Mouse (Mus musculus): ENCODE measurements at regions not wholly inside any gene's neighbourhood (a gene's known extent, or its start where the extent isn't known, plus 50 kb on each side); places are given as distances from the start of the nearest gene placed in this dataset.
A peak's percentile ranks its signal among the peaks of the same experiment; 100 is the strongest.

DNA sequence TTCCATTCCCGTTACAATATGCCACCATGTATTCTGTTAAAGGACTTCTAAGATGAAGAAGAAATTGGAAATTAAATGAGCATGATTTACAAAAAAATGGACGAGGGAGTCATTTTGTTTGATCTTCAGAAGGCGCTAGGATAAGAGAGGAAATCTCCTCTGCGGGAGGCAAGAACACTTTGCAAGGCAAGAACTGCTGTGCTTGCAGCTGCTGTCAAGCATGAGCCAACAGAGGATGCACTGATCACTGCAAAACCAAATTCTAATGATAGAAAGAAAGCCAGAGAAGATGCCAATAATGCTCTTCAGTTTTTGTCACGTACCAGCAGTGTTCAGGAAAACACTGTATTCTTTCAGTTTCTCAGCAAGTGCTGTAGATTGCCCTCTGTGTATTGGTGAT lies 279.2 kb upstream of the Hs3st1 start:
- no peaks in the 10 kb centered on the region for H3K4me1 ChIP-seq (replicated peaks; ENCODE audit: control insufficient read depth, insufficient read depth, low read length)
- WGBS = 79% methylated on average over 5 of the region's 5 CpGs
- no peaks in the 10 kb centered on the region for H3K9me3 ChIP-seq (ENCODE audit: control insufficient read depth)
- no peaks in the 10 kb centered on the region for H3K27me3 ChIP-seq (replicated peaks; ENCODE audit: control insufficient read depth, insufficient read depth, low read length)
- H3K9ac ChIP-seq (ENCODE audit: low read depth, low read length) = no peak overlapping the region
- no peaks in the 10 kb centered on the region for H3K36me3 ChIP-seq (ENCODE audit: control insufficient read depth, insufficient read depth)
- no peak for ATAC-seq
- H3K27ac ChIP-seq (ENCODE audit: low read depth, low read length) = no peak overlapping the region
- TF ChIP-seq CTCF (IDR thresholded peaks at IDR 0.05; ENCODE audit: low read depth) = no peak
- no peak overlapping the region for H3K4me3 ChIP-seq (ENCODE audit: low read depth, low read length)
- no peak overlapping the region for H3K4me2 ChIP-seq (replicated peaks; ENCODE audit: low read depth)

- Histone ChIP-seq H3K4me1 (replicated peaks; ENCODE audit: control insufficient read depth, insufficient read depth, low read length) (no peaks in the 10 kb centered on the region), H3K4me3 (ENCODE audit: low read depth, low read length) (no peak overlapping the region), H3K36me3 (ENCODE audit: control insufficient read depth, insufficient read depth) (no peaks in the 10 kb centered on the region), H3K27ac (ENCODE audit: low read depth, low read length) (no peak overlapping the region), H3K4me2 (replicated peaks; ENCODE audit: low read depth) (no peak overlapping the region), H3K9me3 (ENCODE audit: control insufficient read depth) (no peaks in the 10 kb centered on the region), H3K27me3 (replicated peaks; ENCODE audit: control insufficient read depth, insufficient read depth, low read length) (no peaks in the 10 kb centered on the region), H3K9ac (ENCODE audit: low read depth, low read length) (no peak overlapping the region)
- no peak for TF ChIP-seq CTCF (IDR thresholded peaks at IDR 0.05; ENCODE audit: low read depth)
- 73% methylated on average over 2 of the region's 2 CpGs for WGBS
- ATAC-seq = no peak
Measured at GRCm38 (mm10) chr5:40033686-40034085, 278.4 kb upstream of the Hs3st1 start.

DNA sequence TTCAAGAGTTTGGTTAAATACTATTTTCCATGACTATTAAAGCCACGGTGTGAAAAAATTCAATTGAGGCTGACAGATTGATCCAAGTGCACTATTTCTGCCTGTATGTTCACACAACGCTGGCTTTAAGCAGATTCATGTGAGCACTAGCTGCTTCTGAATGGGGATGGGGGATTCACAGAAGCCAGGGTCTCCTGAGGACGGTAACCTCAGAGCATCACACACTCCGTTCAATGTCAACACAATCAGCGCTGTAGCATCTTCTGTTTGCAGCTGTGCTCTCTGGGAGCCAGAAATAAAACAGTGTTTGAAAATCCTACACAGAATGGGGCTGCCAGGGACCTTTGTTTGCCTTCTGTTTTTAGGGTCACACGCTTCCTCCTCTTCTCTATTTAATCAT lies 275.0 kb upstream of the Hs3st1 start:
- Histone ChIP-seq H3K9ac (ENCODE audit: low read depth, low read length) (no peak overlapping the region), H3K27ac (ENCODE audit: low read depth, low read length) (no peak overlapping the region), H3K4me1 (replicated peaks; ENCODE audit: control insufficient read depth, insufficient read depth, low read length) (no peaks in the 10 kb centered on the region), H3K9me3 (ENCODE audit: control insufficient read depth) (no peaks in the 10 kb centered on the region), H3K4me2 (replicated peaks; ENCODE audit: low read depth) (no peak overlapping the region), H3K4me3 (ENCODE audit: low read depth, low read length) (no peak overlapping the region), H3K36me3 (ENCODE audit: control insufficient read depth, insufficient read depth) (no peaks in the 10 kb centered on the region), H3K27me3 (replicated peaks; ENCODE audit: control insufficient read depth, insufficient read depth, low read length) (no peaks in the 10 kb centered on the region)
- 80% methylated on average over 6 of the region's 6 CpGs for WGBS
- no peak for TF ChIP-seq CTCF (IDR thresholded peaks at IDR 0.05; ENCODE audit: low read depth)
- no peak for ATAC-seq

DNA sequence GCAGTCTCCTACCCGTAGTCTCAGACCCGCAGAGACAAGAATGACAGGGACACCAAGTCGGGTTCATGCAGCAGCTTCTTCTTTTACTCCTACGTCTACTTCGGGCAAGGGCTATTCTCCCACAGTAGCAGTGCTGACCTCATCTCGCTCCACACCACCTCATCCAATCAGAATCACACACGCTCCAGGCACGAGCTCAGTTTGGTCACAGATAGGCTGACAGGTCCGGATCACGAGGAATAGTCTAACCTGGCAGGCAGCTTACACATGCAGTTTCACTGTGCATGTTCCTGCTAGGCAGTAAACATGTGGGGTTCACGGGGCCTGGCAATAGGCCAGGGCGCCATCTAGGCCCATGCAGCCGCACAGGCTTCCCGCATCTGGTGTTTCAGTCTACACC lies 260.7 kb upstream of the Hs3st1 start:
- no peak overlapping the region for H3K9ac ChIP-seq (ENCODE audit: low read depth, low read length)
- H3K36me3 ChIP-seq (ENCODE audit: control insufficient read depth, insufficient read depth) = no peaks in the 10 kb centered on the region
- no peaks in the 10 kb centered on the region for H3K4me1 ChIP-seq (replicated peaks; ENCODE audit: control insufficient read depth, insufficient read depth, low read length)
- WGBS = 87% methylated on average over 14 of the region's 14 CpGs
- no peak overlapping the region for H3K4me3 ChIP-seq (ENCODE audit: low read depth, low read length)
- no peak for ATAC-seq
- H3K27me3 ChIP-seq (replicated peaks; ENCODE audit: control insufficient read depth, insufficient read depth, low read length) = no peaks in the 10 kb centered on the region
- no peak for TF ChIP-seq CTCF (IDR thresholded peaks at IDR 0.05; ENCODE audit: low read depth)
- H3K4me2 ChIP-seq (replicated peaks; ENCODE audit: low read depth) = no peak overlapping the region
- H3K27ac ChIP-seq (ENCODE audit: low read depth, low read length) = no peak overlapping the region
- H3K9me3 ChIP-seq (ENCODE audit: control insufficient read depth) = no peaks in the 10 kb centered on the region

DNA sequence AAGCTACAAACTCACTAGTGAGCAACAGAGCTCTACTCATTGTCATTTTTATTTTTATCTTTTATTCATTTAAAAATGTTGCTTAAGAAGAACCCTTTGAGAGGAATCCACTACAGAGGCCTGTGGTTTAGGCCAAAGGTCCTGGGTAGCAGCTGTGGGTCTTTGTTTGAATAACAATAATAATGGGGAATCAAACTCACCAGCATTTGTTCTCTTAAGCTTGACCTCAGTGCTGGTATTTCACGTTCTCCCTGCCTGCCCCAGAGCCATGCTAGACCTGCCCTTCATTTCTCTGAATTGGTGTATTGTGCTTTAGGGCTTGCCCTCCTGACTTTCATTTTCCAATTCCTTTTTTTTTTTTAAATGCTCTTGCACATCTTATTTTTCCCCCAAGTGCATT lies 232.8 kb upstream of the Hs3st1 start:
- WGBS = 28% methylated on average over 1 of the region's 1 CpGs
- no peaks in the 10 kb centered on the region for H3K4me1 ChIP-seq (replicated peaks; ENCODE audit: control insufficient read depth, insufficient read depth, low read length)
- H3K27me3 ChIP-seq (replicated peaks; ENCODE audit: control insufficient read depth, insufficient read depth, low read length) = no peaks in the 10 kb centered on the region
- H3K9ac ChIP-seq (ENCODE audit: low read depth, low read length) = no peak overlapping the region
- H3K36me3 ChIP-seq (ENCODE audit: control insufficient read depth, insufficient read depth) = no peaks in the 10 kb centered on the region
- H3K4me2 ChIP-seq (replicated peaks; ENCODE audit: low read depth) = no peak overlapping the region
- ATAC-seq = no peak
- no peak overlapping the region for H3K27ac ChIP-seq (ENCODE audit: low read depth, low read length)
- H3K9me3 ChIP-seq (ENCODE audit: control insufficient read depth) = no peaks in the 10 kb centered on the region
- no peak for TF ChIP-seq CTCF (IDR thresholded peaks at IDR 0.05; ENCODE audit: low read depth)
- no peak overlapping the region for H3K4me3 ChIP-seq (ENCODE audit: low read depth, low read length)

DNA sequence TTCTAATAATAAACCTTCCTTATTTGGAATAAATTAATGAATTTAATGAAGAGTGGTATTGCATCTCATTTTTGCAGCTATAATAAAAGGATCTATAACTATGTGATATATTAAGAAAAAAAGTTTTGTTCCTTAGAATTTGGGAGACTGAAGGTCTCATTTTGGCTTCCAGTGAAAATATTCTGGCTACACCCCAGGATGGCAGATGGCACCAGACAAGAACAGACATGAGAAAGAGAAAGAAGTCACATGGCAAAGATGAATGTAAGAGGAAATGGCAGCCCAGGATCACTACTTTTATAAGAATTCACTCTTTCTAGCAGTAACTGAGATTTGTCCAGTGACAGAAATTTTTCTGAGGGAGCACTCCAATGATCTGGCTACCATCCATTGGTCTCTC lies 209.1 kb upstream of the Hs3st1 start:
- Histone ChIP-seq H3K27ac (ENCODE audit: low read depth, low read length) (no peak overlapping the region), H3K4me2 (replicated peaks; ENCODE audit: low read depth) (no peak overlapping the region), H3K36me3 (ENCODE audit: control insufficient read depth, insufficient read depth) (no peaks in the 10 kb centered on the region), H3K27me3 (replicated peaks; ENCODE audit: control insufficient read depth, insufficient read depth, low read length) (no peaks in the 10 kb centered on the region), H3K4me3 (ENCODE audit: low read depth, low read length) (no peak overlapping the region), H3K9me3 (ENCODE audit: control insufficient read depth) (no peaks in the 10 kb centered on the region), H3K4me1 (replicated peaks; ENCODE audit: control insufficient read depth, insufficient read depth, low read length) (no peaks in the 10 kb centered on the region), H3K9ac (ENCODE audit: low read depth, low read length) (no peak overlapping the region)
- no peak for TF ChIP-seq CTCF (IDR thresholded peaks at IDR 0.05; ENCODE audit: low read depth)
- ATAC-seq = no peak

- peak; percentile 36; the same call in 1 of the 2 replicates for ATAC-seq
- no peaks in the 10 kb centered on the region for H3K9me3 ChIP-seq (ENCODE audit: control insufficient read depth)
- H3K4me1 ChIP-seq (replicated peaks; ENCODE audit: control insufficient read depth, insufficient read depth, low read length) = no peaks in the 10 kb centered on the region
- H3K9ac ChIP-seq (ENCODE audit: low read depth, low read length) = no peak overlapping the region
- H3K36me3 ChIP-seq (ENCODE audit: control insufficient read depth, insufficient read depth) = no peaks in the 10 kb centered on the region
- H3K27me3 ChIP-seq (replicated peaks; ENCODE audit: control insufficient read depth, insufficient read depth, low read length) = no peaks in the 10 kb centered on the region
- peak; percentile 82 for TF ChIP-seq CTCF (IDR thresholded peaks at IDR 0.05; ENCODE audit: low read depth)
- H3K4me3 ChIP-seq (ENCODE audit: low read depth, low read length) = no peak overlapping the region
- H3K4me2 ChIP-seq (replicated peaks; ENCODE audit: low read depth) = no peak overlapping the region
- H3K27ac ChIP-seq (ENCODE audit: low read depth, low read length) = no peak overlapping the region
- WGBS = 27% methylated on average over 4 of the region's 4 CpGs
Measured at GRCm38 (mm10) chr5:39960981-39961380, 205.7 kb upstream of the Hs3st1 start.

Data from intestine, postnatal 0 days (tissue).